Mouse (Mus musculus): Measurements from ENCODE around the gene Cadm1.

GRCm38 (mm10) chr9:47848745-47849144 lies 318.8 kb downstream of the Cadm1 start:
- no peak for TF ChIP-seq CTCF (IDR thresholded peaks at IDR 0.05; ENCODE audit: low read depth)
- TF ChIP-seq EP300 (IDR thresholded peaks at IDR 0.05; ENCODE audit: low read depth), result no peak
